Mouse (Mus musculus): ENCODE measurements around the gene Gm20517. TPM values are rescaled to one million over a fixed set of nuclear protein-coding genes. Genes with fewer than 3 reads are reported as not detected.
"Not testable (repeated sequence)": the region's sequence is repeated elsewhere in the genome, so short reads cannot be mapped to it uniquely, and the experiment has no call there.

The Gm20517 gene
- polyA plus RNA-seq, 1 experiment: 2.9 TPM

- H3K4me1 ChIP-seq (ENCODE audit: control insufficient read depth, insufficient read depth, low read length): peaks cover 3% of the 10 kb centered on the region; the same call in 1 of the 2 replicates
- TF ChIP-seq POLR2A (IDR thresholded peaks at IDR 0.05; ENCODE audit: extremely low read depth, insufficient read depth, low read length) (no peak), CTCF (IDR thresholded peaks at IDR 0.05; ENCODE audit: extremely low read depth, insufficient read depth, low read length) (no peak)
- H3K27ac ChIP-seq (ENCODE audit: insufficient read depth, low read length): no peak overlapping the region
- H3K4me3 ChIP-seq (ENCODE audit: insufficient read depth, low read length): no peak overlapping the region
Measured at GRCm38 (mm10) chr17:47633999-47634770, 22.8 kb downstream of the Gm20517 start.

DNA sequence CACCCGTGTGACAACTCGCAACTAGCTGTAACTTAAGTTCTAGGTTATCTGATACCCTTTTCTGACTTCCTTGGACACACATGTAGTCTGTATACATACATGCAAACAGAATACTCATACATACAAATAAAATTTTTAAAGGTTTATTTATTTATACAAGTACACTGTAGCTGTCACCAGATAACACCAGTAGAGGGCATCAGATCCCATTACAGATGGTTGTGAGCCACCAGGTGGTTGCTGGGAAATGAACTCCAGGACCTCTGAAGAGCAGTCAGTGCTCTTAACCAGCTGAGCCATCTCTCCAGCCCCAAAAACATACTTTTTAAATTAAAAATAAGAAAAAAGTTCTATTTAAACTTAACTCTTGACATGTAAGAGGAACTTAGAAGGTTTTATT, 31.6 kb downstream of the Gm20517 start:
- no peak for TF ChIP-seq POLR2A (IDR thresholded peaks at IDR 0.05; ENCODE audit: extremely low read depth, insufficient read depth, low read length)
- TF ChIP-seq CTCF (IDR thresholded peaks at IDR 0.05; ENCODE audit: extremely low read depth, insufficient read depth, low read length): no peak
- Histone ChIP-seq H3K4me3 (ENCODE audit: insufficient read depth, low read length) (no peak overlapping the region), H3K4me1 (ENCODE audit: control insufficient read depth, insufficient read depth, low read length) (no peaks in the 10 kb centered on the region), H3K27ac (ENCODE audit: insufficient read depth, low read length) (no peak overlapping the region)

DNA sequence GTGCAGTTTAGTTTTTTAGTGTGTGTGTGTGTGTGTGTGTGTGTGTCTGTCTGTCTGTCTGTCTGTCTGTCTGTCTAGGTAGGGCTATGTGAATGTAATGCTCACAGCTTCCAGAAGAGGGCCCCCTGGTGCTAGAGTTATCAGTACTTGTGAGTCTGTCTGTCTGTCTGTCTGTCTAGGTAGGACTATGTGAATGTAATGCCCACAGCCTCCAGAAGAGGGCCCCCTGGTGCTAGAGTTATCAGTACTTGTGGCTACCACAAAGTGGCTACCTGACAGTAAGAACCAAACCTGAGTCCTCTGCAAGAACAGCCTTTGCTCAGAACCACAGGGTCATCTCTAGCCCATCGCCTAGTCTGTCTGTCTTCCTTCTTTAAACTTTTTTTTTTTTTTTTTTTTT, 35.3 kb downstream of the Gm20517 start:
- no peaks in the 10 kb centered on the region for H3K4me1 ChIP-seq (ENCODE audit: control insufficient read depth, insufficient read depth, low read length)
- no peak overlapping the region for H3K4me3 ChIP-seq (ENCODE audit: insufficient read depth, low read length)
- TF ChIP-seq POLR2A (IDR thresholded peaks at IDR 0.05; ENCODE audit: extremely low read depth, insufficient read depth, low read length): no peak
- TF ChIP-seq CTCF (IDR thresholded peaks at IDR 0.05; ENCODE audit: extremely low read depth, insufficient read depth, low read length): peak; percentile 58
- H3K27ac ChIP-seq (ENCODE audit: insufficient read depth, low read length): no peak overlapping the region

DNA sequence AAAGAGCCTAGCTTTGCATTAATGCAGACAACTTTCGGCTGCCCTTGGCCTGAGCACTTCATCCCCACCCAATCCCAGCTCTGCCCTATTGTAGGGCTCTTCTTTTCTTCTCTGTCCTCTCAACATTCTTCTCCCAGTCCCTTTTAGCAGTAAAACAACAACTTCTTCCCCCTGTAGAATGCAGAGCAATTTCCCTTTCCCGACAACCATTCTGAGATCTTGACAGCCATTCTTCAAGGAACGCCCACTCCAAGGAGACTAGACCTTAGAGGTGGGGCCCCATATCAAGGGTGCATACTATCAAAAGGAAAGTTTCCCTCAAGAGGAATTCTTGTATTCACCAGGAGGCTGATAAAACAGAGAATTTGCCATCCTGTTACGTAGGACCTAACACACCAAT, 37.6 kb downstream of the Gm20517 start:
- TF ChIP-seq CTCF (IDR thresholded peaks at IDR 0.05; ENCODE audit: extremely low read depth, insufficient read depth, low read length): no peak
- no peak for TF ChIP-seq POLR2A (IDR thresholded peaks at IDR 0.05; ENCODE audit: extremely low read depth, insufficient read depth, low read length)
- H3K27ac ChIP-seq (ENCODE audit: insufficient read depth, low read length): no peak overlapping the region

DNA sequence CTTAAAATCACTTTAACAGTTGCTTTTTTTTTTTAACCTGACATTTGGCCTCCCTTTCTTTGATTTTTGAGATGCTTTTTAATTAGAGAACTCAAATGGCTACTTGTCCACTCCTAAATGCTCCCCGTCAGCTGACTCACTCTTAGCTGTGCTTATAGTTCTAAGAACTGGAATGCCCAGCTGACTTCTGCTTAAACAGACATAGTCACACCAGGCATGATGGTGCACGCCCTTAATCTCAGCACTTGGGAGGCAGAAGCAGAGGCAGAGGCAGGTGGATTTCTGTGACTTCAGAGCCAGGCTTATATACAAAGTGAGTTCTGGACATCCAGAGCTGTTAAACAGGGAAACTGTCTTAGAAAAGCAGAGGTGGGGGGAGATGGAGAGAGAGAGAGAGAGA, 40.6 kb downstream of the Gm20517 start:
- H3K27ac ChIP-seq (ENCODE audit: insufficient read depth, low read length): no peak overlapping the region
- no peak overlapping the region for H3K4me3 ChIP-seq (ENCODE audit: insufficient read depth, low read length)
- no peaks in the 10 kb centered on the region for H3K4me1 ChIP-seq (ENCODE audit: control insufficient read depth, insufficient read depth, low read length)
- TF ChIP-seq POLR2A (IDR thresholded peaks at IDR 0.05; ENCODE audit: extremely low read depth, insufficient read depth, low read length) (no peak), CTCF (IDR thresholded peaks at IDR 0.05; ENCODE audit: extremely low read depth, insufficient read depth, low read length) (no peak)

More for the DNA sequence above, 37.6 kb downstream of the Gm20517 start:
- Histone ChIP-seq H3K4me1 (ENCODE audit: control insufficient read depth, insufficient read depth, low read length) (no peaks in the 10 kb centered on the region), H3K4me3 (ENCODE audit: insufficient read depth, low read length) (no peak overlapping the region)

GRCm38 (mm10) chr17:47654346-47654745, 43.0 kb downstream of the Gm20517 start:
- H3K4me1 ChIP-seq (ENCODE audit: control insufficient read depth, insufficient read depth, low read length); H3K4me3 ChIP-seq (ENCODE audit: insufficient read depth, low read length); H3K27ac ChIP-seq (ENCODE audit: insufficient read depth, low read length): not testable (repeated sequence)

DNA sequence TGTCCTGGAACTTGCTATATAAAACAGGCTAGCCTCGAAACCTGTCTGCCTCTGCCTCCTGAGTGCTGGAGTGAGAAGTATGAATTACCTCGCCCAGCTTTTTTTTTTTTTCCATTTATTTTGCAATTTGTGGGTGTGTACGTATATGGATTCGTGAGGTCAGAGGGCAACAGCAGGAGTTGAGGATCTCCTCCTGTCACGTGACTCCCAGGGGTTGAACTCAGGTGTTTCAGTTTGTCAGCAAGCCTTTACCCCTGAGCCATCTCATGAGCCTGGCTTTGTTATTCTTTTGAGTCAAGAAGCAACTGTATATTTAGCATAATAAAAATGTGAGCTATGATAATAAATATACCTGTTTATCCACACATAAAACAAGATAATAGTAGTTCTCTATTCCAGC, 44.3 kb downstream of the Gm20517 start:
- Histone ChIP-seq H3K27ac (ENCODE audit: insufficient read depth, low read length) (no peak overlapping the region), H3K4me3 (ENCODE audit: insufficient read depth, low read length) (no peak overlapping the region), H3K4me1 (ENCODE audit: control insufficient read depth, insufficient read depth, low read length) (no peaks in the 10 kb centered on the region)
- TF ChIP-seq POLR2A (IDR thresholded peaks at IDR 0.05; ENCODE audit: extremely low read depth, insufficient read depth, low read length) (no peak), CTCF (IDR thresholded peaks at IDR 0.05; ENCODE audit: extremely low read depth, insufficient read depth, low read length) (no peak)

DNA sequence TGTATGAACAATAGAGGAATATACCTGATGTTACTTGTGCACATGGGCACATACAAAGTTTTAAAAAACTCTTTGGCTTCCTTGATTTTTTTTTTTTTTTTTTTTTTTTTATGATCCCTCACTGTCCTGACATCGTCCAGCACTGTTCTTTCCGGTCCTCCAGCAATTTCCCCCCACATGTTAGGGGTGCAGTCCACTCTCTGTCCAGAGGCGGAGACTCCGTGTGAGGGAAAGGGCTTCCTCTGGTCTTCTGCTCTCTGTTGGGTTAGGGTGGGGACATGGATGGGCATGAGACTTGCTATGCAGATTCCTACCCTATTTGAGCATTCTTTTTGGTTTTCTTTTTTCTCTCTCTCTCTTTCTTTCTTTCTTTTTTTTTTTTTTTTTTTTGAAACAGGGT, 46.5 kb downstream of the Gm20517 start:
- TF ChIP-seq CTCF (IDR thresholded peaks at IDR 0.05; ENCODE audit: extremely low read depth, insufficient read depth, low read length) (no peak), POLR2A (IDR thresholded peaks at IDR 0.05; ENCODE audit: extremely low read depth, insufficient read depth, low read length) (no peak)
- Histone ChIP-seq H3K4me3 (ENCODE audit: insufficient read depth, low read length) (no peak overlapping the region), H3K4me1 (ENCODE audit: control insufficient read depth, insufficient read depth, low read length) (no peaks in the 10 kb centered on the region), H3K27ac (ENCODE audit: insufficient read depth, low read length) (no peak overlapping the region)

DNA sequence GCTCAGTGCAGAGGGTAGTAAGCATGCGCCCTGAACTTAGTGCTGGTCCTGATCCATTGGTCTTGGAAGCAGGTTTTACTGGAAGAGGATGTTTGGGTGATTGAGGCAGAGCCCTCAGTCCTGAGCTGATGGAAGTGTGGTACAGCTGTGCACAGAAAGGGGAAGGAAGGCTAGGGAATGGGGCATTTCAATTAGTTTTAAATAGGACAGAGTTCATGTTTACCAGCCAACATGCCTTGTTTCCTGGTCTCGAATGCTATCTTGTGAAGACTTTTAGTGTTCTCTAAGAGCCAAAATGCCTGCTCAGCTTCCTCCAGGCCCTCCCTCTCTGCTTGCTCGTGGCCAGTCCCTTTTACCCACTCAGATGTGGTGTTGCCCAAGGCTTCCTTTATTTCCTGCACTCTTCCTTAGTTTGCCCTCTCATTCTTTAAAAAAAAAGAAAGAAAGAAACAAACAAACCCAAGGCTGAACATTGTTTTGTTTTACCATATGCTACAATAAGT, 47.4 kb downstream of the Gm20517 start:
- Histone ChIP-seq H3K4me1 (ENCODE audit: control insufficient read depth, insufficient read depth, low read length) (no peaks in the 10 kb centered on the region), H3K4me3 (ENCODE audit: insufficient read depth, low read length) (no peak overlapping the region), H3K27ac (ENCODE audit: insufficient read depth, low read length) (no peak overlapping the region)
- TF ChIP-seq POLR2A (IDR thresholded peaks at IDR 0.05; ENCODE audit: extremely low read depth, insufficient read depth, low read length) (no peak), CTCF (IDR thresholded peaks at IDR 0.05; ENCODE audit: extremely low read depth, insufficient read depth, low read length) (no peak)

GRCm38 (mm10) chr17:47663009-47663713, 51.8 kb downstream of the Gm20517 start:
- Histone ChIP-seq H3K4me3 (ENCODE audit: insufficient read depth, low read length) (no peak overlapping the region), H3K4me1 (ENCODE audit: control insufficient read depth, insufficient read depth, low read length) (no peaks in the 10 kb centered on the region), H3K27ac (ENCODE audit: insufficient read depth, low read length) (no peak overlapping the region)
- no peak for TF ChIP-seq POLR2A (IDR thresholded peaks at IDR 0.05; ENCODE audit: extremely low read depth, insufficient read depth, low read length)
- TF ChIP-seq CTCF (IDR thresholded peaks at IDR 0.05; ENCODE audit: extremely low read depth, insufficient read depth, low read length): no peak

Data from cortical plate, adult 2 months (tissue).